Mouse (Mus musculus) MEL (cell line): ENCODE results near the gene Sctr.

Experiments
- CTCF ChIP-seq, 3 experiments: IDR thresholded peaks in 2 of 3; conservative IDR thresholded peaks in 1 of 3; 2 replicates each; pipeline ENCODE4 v1.5.1; 2011 to 2012; ENCODE audit warnings: low read length in 3 of 3, low read depth in 2 of 3, mild to moderate bottlenecking in 2 of 3, improper control_type of control experiment in 1 of 3, inconsistent platforms in 1 of 3, mixed read lengths in 1 of 3, moderate library complexity in 1 of 3; ENCODE audit not compliant: control insufficient read depth in 1 of 3, insufficient read depth in 1 of 3, poor library complexity in 1 of 3, severe bottlenecking in 1 of 3
- ETS1 ChIP-seq: IDR thresholded peaks from 2 replicates; pipeline ENCODE4 v1.6.1; 2012; ENCODE audit warnings: low read depth, mild to moderate bottlenecking, inconsistent platforms, low read length, improper control_type of control experiment, moderate library complexity
- NELFE ChIP-seq: IDR thresholded peaks from 2 replicates; pipeline ENCODE4 v1.6.1; 2011; ENCODE audit warnings: low read depth, low read length, improper control_type of control experiment

DNA sequence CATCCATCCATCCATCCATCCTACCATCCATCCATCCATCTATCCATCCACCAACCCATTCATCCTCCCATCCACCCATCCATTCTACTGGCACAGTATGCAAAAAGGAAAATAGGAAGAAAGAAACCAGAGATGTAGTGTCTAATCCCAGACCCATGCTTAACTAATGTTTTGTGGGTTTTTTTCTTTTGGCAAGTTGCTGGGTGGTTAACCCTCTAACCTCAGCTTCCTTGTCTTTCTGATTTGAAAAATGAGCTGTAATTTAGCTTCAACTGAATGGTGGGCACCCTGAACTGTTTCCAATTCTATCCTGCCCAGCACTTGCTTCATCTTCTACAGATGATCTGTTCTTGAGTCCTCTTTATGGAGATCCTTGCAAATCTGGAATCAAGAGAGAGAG lies 40.6 kb downstream of the Sctr start:
- TF ChIP-seq CTCF (IDR thresholded peaks at IDR 0.05 in 2 of 3, conservative IDR thresholded peaks at IDR 0.05 in 1 of 3; ENCODE audit: control insufficient read depth in 1 of 3, insufficient read depth in 1 of 3, low read depth in 2 of 3, low read length in 3 of 3, poor library complexity in 1 of 3, severe bottlenecking in 1 of 3) (no peak), NELFE (no peak), ETS1 (no peak)
